Mouse (Mus musculus): ENCODE results near the gene Olfr782. TPM values are rescaled to one million over a fixed set of nuclear protein-coding genes. Genes with fewer than 3 reads are reported as not detected.
"Not testable (repeated sequence)": the region's sequence is repeated elsewhere in the genome, so short reads cannot be mapped to it uniquely, and the experiment has no call there.

Olfr782 gene
- not detected in 2 replicates for polyA plus RNA-seq (2012; rRNA removed)

- H3K27me3 ChIP-seq (ENCODE audit: control insufficient read depth, insufficient read depth, low read length), result no peaks in the 10 kb centered on the region
- WGBS, result 86% methylated on average over 3 of the region's 3 CpGs
- TF ChIP-seq CTCF (IDR thresholded peaks at IDR 0.05; ENCODE audit: extremely low read depth, insufficient read length, insufficient replicate concordance, low read depth, low read length), result no peak
- no peak for TF ChIP-seq POLR2A (IDR thresholded peaks at IDR 0.05; ENCODE audit: low read depth, low read length)
- H3K27ac ChIP-seq (ENCODE audit: insufficient read depth, low read depth, low read length), result no peak within 1 kb of the TSS
- no peak within 1 kb of the TSS for H3K4me3 ChIP-seq (ENCODE audit: low read depth, low read length)
- H3K4me1 ChIP-seq (ENCODE audit: control insufficient read depth, insufficient read depth, insufficient read length, low read length), result no peaks in the 10 kb centered on the region
- no peaks in the 10 kb centered on the region for H3K36me3 ChIP-seq (ENCODE audit: control insufficient read depth, insufficient read depth, low read length)
These were observed at the start of gene Olfr782 for GRCm38 (mm10) chr10:129348550-129348949. Olfr782 (plus strand) TSS chr10:129348850.

- H3K36me3 ChIP-seq (ENCODE audit: control insufficient read depth, insufficient read depth, low read length); H3K27me3 ChIP-seq (ENCODE audit: control insufficient read depth, insufficient read depth, low read length); H3K4me1 ChIP-seq (ENCODE audit: control insufficient read depth, insufficient read depth, insufficient read length, low read length); H3K4me3 ChIP-seq (ENCODE audit: low read depth, low read length); H3K27ac ChIP-seq (ENCODE audit: insufficient read depth, low read depth, low read length): not testable (repeated sequence)
- WGBS, result 16% methylated on average over 1 of the region's 1 CpGs
These were observed 35.7 kb upstream of the Olfr782 start for GRCm38 (mm10) chr10:129312973-129313372.

- WGBS, result 67% methylated on average over 1 of the region's 1 CpGs
- H3K4me1 ChIP-seq (ENCODE audit: control insufficient read depth, insufficient read depth, insufficient read length, low read length); H3K36me3 ChIP-seq (ENCODE audit: control insufficient read depth, insufficient read depth, low read length): not testable (repeated sequence)
These were observed 35.1 kb upstream of the Olfr782 start for GRCm38 (mm10) chr10:129313521-129313920.

GRCm38 (mm10) chr10:129317817-129318216, 30.8 kb upstream of the Olfr782 start, which contains the start of gene Olfr780:
Olfr780 (plus strand) TSS chr10:129318117.
- Histone ChIP-seq H3K36me3 (ENCODE audit: control insufficient read depth, insufficient read depth, low read length) (no peaks in the 10 kb centered on the region), H3K27me3 (ENCODE audit: control insufficient read depth, insufficient read depth, low read length) (no peaks in the 10 kb centered on the region), H3K27ac (ENCODE audit: insufficient read depth, low read depth, low read length) (no peak within 1 kb of the TSS), H3K4me3 (ENCODE audit: low read depth, low read length) (no peak within 1 kb of the TSS), H3K4me1 (ENCODE audit: control insufficient read depth, insufficient read depth, insufficient read length, low read length) (no peaks in the 10 kb centered on the region)
- TF ChIP-seq POLR2A (IDR thresholded peaks at IDR 0.05; ENCODE audit: low read depth, low read length) (no peak), CTCF (IDR thresholded peaks at IDR 0.05; ENCODE audit: extremely low read depth, insufficient read length, insufficient replicate concordance, low read depth, low read length) (no peak)
- 79% methylated on average over 3 of the region's 3 CpGs for WGBS

More at GRCm38 (mm10) chr10:129313521-129313920, 35.1 kb upstream of the Olfr782 start:
- H3K27ac ChIP-seq (ENCODE audit: insufficient read depth, low read depth, low read length); H3K27me3 ChIP-seq (ENCODE audit: control insufficient read depth, insufficient read depth, low read length); H3K4me3 ChIP-seq (ENCODE audit: low read depth, low read length): not testable (repeated sequence)

GRCm38 (mm10) chr10:129328554-129328953, 20.1 kb upstream of the Olfr782 start, which contains the start of gene Olfr781:
Olfr781 (plus strand) TSS chr10:129328854.
- TF ChIP-seq CTCF (IDR thresholded peaks at IDR 0.05; ENCODE audit: extremely low read depth, insufficient read length, insufficient replicate concordance, low read depth, low read length) (no peak), POLR2A (IDR thresholded peaks at IDR 0.05; ENCODE audit: low read depth, low read length) (no peak)
- Histone ChIP-seq H3K4me1 (ENCODE audit: control insufficient read depth, insufficient read depth, insufficient read length, low read length) (no peaks in the 10 kb centered on the region), H3K4me3 (ENCODE audit: low read depth, low read length) (no peak within 1 kb of the TSS), H3K27me3 (ENCODE audit: control insufficient read depth, insufficient read depth, low read length) (no peaks in the 10 kb centered on the region), H3K36me3 (ENCODE audit: control insufficient read depth, insufficient read depth, low read length) (no peaks in the 10 kb centered on the region), H3K27ac (ENCODE audit: insufficient read depth, low read depth, low read length) (no peak within 1 kb of the TSS)

GRCm38 (mm10) chr10:129352475-129352874, 3.8 kb downstream of the Olfr782 start:
- WGBS, result 24% methylated on average over 2 of the region's 2 CpGs
- H3K27me3 ChIP-seq (ENCODE audit: control insufficient read depth, insufficient read depth, low read length); H3K4me3 ChIP-seq (ENCODE audit: low read depth, low read length); H3K27ac ChIP-seq (ENCODE audit: insufficient read depth, low read depth, low read length); H3K36me3 ChIP-seq (ENCODE audit: control insufficient read depth, insufficient read depth, low read length); H3K4me1 ChIP-seq (ENCODE audit: control insufficient read depth, insufficient read depth, insufficient read length, low read length): not testable (repeated sequence)

GRCm38 (mm10) chr10:129356496-129356895, 7.8 kb downstream of the Olfr782 start:
- not testable (repeated sequence) for H3K4me3 ChIP-seq (ENCODE audit: low read depth, low read length); H3K27me3 ChIP-seq (ENCODE audit: control insufficient read depth, insufficient read depth, low read length); H3K36me3 ChIP-seq (ENCODE audit: control insufficient read depth, insufficient read depth, low read length); H3K4me1 ChIP-seq (ENCODE audit: control insufficient read depth, insufficient read depth, insufficient read length, low read length); H3K27ac ChIP-seq (ENCODE audit: insufficient read depth, low read depth, low read length)
- 84% methylated on average over 4 of the region's 4 CpGs for WGBS

- TF ChIP-seq CTCF (IDR thresholded peaks at IDR 0.05; ENCODE audit: extremely low read depth, insufficient read length, insufficient replicate concordance, low read depth, low read length), result no peak
- no peak for TF ChIP-seq POLR2A (IDR thresholded peaks at IDR 0.05; ENCODE audit: low read depth, low read length)
- 76% methylated on average over 5 of the region's 5 CpGs for WGBS
These were observed 8.7 kb downstream of the Olfr782 start for GRCm38 (mm10) chr10:129357307-129357706.

GRCm38 (mm10) chr10:129374051-129374450, 25.4 kb downstream of the Olfr782 start:
- not testable (repeated sequence) for H3K36me3 ChIP-seq (ENCODE audit: control insufficient read depth, insufficient read depth, low read length); H3K27ac ChIP-seq (ENCODE audit: insufficient read depth, low read depth, low read length); H3K4me3 ChIP-seq (ENCODE audit: low read depth, low read length); H3K27me3 ChIP-seq (ENCODE audit: control insufficient read depth, insufficient read depth, low read length); H3K4me1 ChIP-seq (ENCODE audit: control insufficient read depth, insufficient read depth, insufficient read length, low read length)
- 83% methylated on average over 5 of the region's 5 CpGs for WGBS

More at GRCm38 (mm10) chr10:129357307-129357706, 8.7 kb downstream of the Olfr782 start:
- Histone ChIP-seq H3K36me3 (ENCODE audit: control insufficient read depth, insufficient read depth, low read length) (no peaks in the 10 kb centered on the region), H3K27me3 (ENCODE audit: control insufficient read depth, insufficient read depth, low read length) (no peaks in the 10 kb centered on the region), H3K27ac (ENCODE audit: insufficient read depth, low read depth, low read length) (no peak overlapping the region), H3K4me3 (ENCODE audit: low read depth, low read length) (no peak overlapping the region), H3K4me1 (ENCODE audit: control insufficient read depth, insufficient read depth, insufficient read length, low read length) (no peaks in the 10 kb centered on the region)
